Mouse (Mus musculus) stomach, embryonic 15.5 days (tissue): ENCODE data around the gene 2810021J22Rik. TPM values are rescaled to one million over a fixed set of nuclear protein-coding genes. Genes with fewer than 3 reads are reported as not detected.

Experiments
- ATAC-seq: fragments of 200-750 bp; cut with Nextera tagmentation; 2 replicates; pipeline ENCODE4 v1.8.0; 2017; ENCODE audit warnings: low read depth, moderate number of reproducible peaks, moderate TSS enrichment; ENCODE audit not compliant: insufficient read depth, low FRiP score
- H3K27ac ChIP-seq: fragments of 300-500 bp; sonication (generic); 2 replicates; pipeline ENCODE4 v1.5.1; 2015; ENCODE audit warnings: mild to moderate bottlenecking, inconsistent platforms
- H3K27me3 ChIP-seq: fragments of 300-500 bp; sonication (generic); replicated peaks from 2 replicates; pipeline ENCODE4 v1.6.1; 2015; ENCODE audit warnings: inconsistent platforms
- H3K36me3 ChIP-seq: fragments of 300-500 bp; sonication (generic); 2 replicates; pipeline ENCODE4 v1.6.1; 2015; ENCODE audit warnings: inconsistent platforms
- H3K4me1 ChIP-seq: fragments of 300-500 bp; sonication (generic); 2 replicates; pipeline ENCODE4 v1.6.1; 2015; ENCODE audit warnings: inconsistent platforms
- H3K4me2 ChIP-seq: fragments of 300-500 bp; sonication (generic); 2 replicates; pipeline ENCODE4 v1.6.1; 2015; ENCODE audit warnings: mild to moderate bottlenecking, inconsistent platforms
- H3K4me3 ChIP-seq: fragments of 300-500 bp; sonication (generic); replicated peaks from 2 replicates; pipeline ENCODE4 v1.5.1; 2015; ENCODE audit warnings: inconsistent platforms
- H3K9ac ChIP-seq: fragments of 300-500 bp; sonication (generic); 2 replicates; pipeline ENCODE4 v1.6.1; 2015; ENCODE audit warnings: inconsistent platforms
- H3K9me3 ChIP-seq: fragments of 300-500 bp; sonication (generic); 2 replicates; pipeline ENCODE4 v1.6.1; 2016; ENCODE audit warnings: inconsistent platforms
- WGBS: fragments of 180-500 bp; shearing (Covaris S2); methylation state at CpG from one replicate; pipeline ENCODE4 v1.1.7; 2015; 5-methylcytosine and 5-hydroxymethylcytosine counted together
- polyA plus RNA-seq: library from polyadenylated mRNA; unstranded; fragments of >200 nt; fragmentation: Nextera tagmentation; extraction: Ambion mirVana; gene quantifications from 2 replicates; pipeline ENCODE4 v1.2.1, GENCODE M21; 2015

The 2810021J22Rik gene
- polyA plus RNA-seq, 1 experiment from 2014 or later, result 6.8 TPM

- Histone ChIP-seq H3K27me3 (no peaks in the 10 kb centered on the region), H3K4me1 (no peaks in the 10 kb centered on the region), H3K4me3 (no peak overlapping the region), H3K36me3 (peaks cover 24% of the 10 kb centered on the region), H3K9ac (no peak overlapping the region), H3K4me2 (no peak overlapping the region), H3K9me3 (no peaks in the 10 kb centered on the region), H3K27ac (no peak overlapping the region)
- 88% methylated on average over 10 of the region's 10 CpGs for WGBS
- no peak for ATAC-seq
Observed at GRCm38 (mm10) chr11:58890511-58890910, 23.5 kb downstream of the 2810021J22Rik start.

GRCm38 (mm10) chr11:58894456-58894855 is 27.4 kb downstream of the 2810021J22Rik start:
- Histone ChIP-seq H3K27me3 (no peaks in the 10 kb centered on the region), H3K36me3 (peaks cover 29% of the 10 kb centered on the region), H3K4me2 (no peak overlapping the region), H3K9ac (no peak overlapping the region), H3K27ac (no peak overlapping the region), H3K4me1 (no peaks in the 10 kb centered on the region), H3K9me3 (no peaks in the 10 kb centered on the region), H3K4me3 (no peak overlapping the region)
- ATAC-seq, result no peak
- WGBS, result 65% methylated on average over 6 of the region's 6 CpGs

DNA sequence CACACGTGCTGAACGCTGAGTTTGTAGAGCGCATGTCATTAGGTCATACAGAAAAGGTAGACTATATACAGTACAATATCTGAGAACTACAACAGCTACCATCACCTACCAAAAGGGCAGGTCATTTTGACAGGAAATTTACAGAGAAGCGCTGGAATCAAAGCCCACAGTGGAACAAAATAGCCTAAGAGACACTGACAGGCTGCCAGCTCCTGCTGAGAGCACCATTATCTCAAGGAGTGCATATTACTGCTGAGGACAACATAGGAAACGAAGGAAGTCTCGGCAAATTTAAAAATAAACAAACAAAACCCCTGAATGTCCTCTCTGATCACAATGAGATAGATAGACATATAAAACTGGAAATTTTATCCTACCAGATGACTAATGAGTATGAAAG is 30.5 kb downstream of the 2810021J22Rik start:
- Histone ChIP-seq H3K36me3 (peaks cover 11% of the 10 kb centered on the region), H3K27me3 (no peaks in the 10 kb centered on the region), H3K27ac (no peak overlapping the region), H3K4me1 (no peaks in the 10 kb centered on the region), H3K4me3 (no peak overlapping the region), H3K4me2 (no peak overlapping the region), H3K9ac (no peak overlapping the region), H3K9me3 (no peaks in the 10 kb centered on the region)
- 76% methylated on average over 6 of the region's 6 CpGs for WGBS
- no peak for ATAC-seq

DNA sequence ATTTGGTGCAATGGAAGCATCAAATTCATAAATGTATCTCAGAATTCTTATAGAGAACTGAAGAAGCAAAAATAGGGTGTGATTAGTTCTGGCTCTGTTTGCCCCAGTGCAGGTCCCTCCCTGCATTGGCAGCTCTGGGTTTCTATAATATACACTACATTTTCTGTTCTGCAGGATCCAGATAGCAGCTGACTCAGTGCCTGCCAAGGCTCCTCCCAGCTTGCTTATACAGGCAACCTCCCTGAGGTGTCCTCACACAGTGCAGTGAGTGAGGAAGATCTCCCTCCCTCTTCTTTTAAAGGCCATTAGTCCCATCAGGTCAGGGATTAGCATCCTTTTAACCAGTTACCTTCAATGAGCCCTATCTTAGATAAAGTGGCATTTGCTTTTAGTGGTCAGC is 34.1 kb downstream of the 2810021J22Rik start:
- Histone ChIP-seq H3K9ac (no peak overlapping the region), H3K4me3 (no peak overlapping the region), H3K9me3 (no peaks in the 10 kb centered on the region), H3K27me3 (no peaks in the 10 kb centered on the region), H3K27ac (no peak overlapping the region), H3K4me2 (no peak overlapping the region), H3K36me3 (peaks cover 7% of the 10 kb centered on the region), H3K4me1 (peaks cover 7% of the 10 kb centered on the region; the same call in 1 of the 2 replicates)
- ATAC-seq, result no peak

- Histone ChIP-seq H3K4me2 (peak within 1 kb of the TSS; percentile 82), H3K27me3 (no peaks in the 10 kb centered on the region), H3K4me3 (peak within 1 kb of the TSS; percentile 80), H3K36me3 (peaks cover 3% of the 10 kb centered on the region; the same call in 1 of the 2 replicates), H3K4me1 (peaks cover 7% of the 10 kb centered on the region; the same call in 1 of the 2 replicates), H3K9ac (peak within 1 kb of the TSS; percentile 87), H3K27ac (peak within 1 kb of the TSS; percentile 88), H3K9me3 (no peaks in the 10 kb centered on the region)
- peak; percentile 97 for ATAC-seq
- WGBS, result under 1% methylated on average over 40 of the region's 40 CpGs
Observed at GRCm38 (mm10) chr11:58903511-58904409, 36.7 kb downstream of the 2810021J22Rik start, which contains the start of gene Zfp39. Gene Zfp39 (minus strand): TSS chr11:58904225.

DNA sequence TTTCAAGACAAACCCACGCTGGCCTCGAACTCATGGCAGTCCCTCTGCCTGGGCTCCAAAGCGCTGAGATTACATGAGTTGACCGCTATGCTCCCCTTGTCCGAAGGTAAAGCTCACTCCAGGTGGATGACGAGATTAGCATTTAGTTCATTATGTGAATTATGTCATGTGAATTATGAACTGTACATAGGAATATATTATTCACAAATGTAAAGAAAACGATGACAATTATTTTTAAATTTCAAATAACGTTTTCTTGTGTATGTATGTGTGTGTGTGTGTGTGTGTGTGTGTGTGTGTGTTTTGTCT is 37.3 kb downstream of the 2810021J22Rik start:
- Histone ChIP-seq H3K4me2 (peak overlapping the region; percentile 82), H3K9me3 (no peaks in the 10 kb centered on the region), H3K9ac (peak overlapping the region; percentile 42; the same call in 1 of the 2 replicates), H3K27ac (peak overlapping the region; percentile 88; the same call in 1 of the 2 replicates), H3K36me3 (peaks cover 3% of the 10 kb centered on the region; the same call in 1 of the 2 replicates), H3K4me3 (peak overlapping the region; percentile 80), H3K27me3 (no peaks in the 10 kb centered on the region), H3K4me1 (peaks cover 7% of the 10 kb centered on the region; the same call in 1 of the 2 replicates)
- ATAC-seq, result no peak
- WGBS, result 2% methylated on average over 8 of the region's 8 CpGs

DNA sequence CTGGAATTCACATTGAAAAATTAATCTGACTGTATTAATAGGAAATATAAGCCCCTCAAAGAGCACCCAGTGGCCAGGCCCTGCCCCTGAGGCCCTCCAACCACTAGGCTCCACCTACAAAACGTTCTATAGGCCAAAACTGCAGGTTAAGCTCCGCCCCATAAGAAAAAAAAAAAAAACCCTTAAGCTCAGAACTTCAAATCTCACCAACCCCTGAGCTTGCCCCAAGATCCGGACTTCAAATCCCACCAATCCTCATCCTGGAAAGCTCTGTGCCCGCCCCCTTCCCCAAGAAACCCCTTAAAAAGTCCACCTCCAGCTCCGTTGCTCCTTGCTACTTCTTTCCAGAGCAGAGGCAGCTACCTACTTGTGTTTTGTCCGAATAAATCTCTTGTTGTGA is 37.8 kb downstream of the 2810021J22Rik start:
- ATAC-seq, result no peak
- no peak overlapping the region for H3K9ac ChIP-seq
- 45% methylated on average over 6 of the region's 6 CpGs for WGBS
- H3K4me2 ChIP-seq, result peak overlapping the region; percentile 82; the same call in 1 of the 2 replicates
- H3K27me3 ChIP-seq, result no peaks in the 10 kb centered on the region
- H3K27ac ChIP-seq, result no peak overlapping the region
- no peaks in the 10 kb centered on the region for H3K9me3 ChIP-seq
- peaks cover 7% of the 10 kb centered on the region; the same call in 1 of the 2 replicates for H3K4me1 ChIP-seq
- peak overlapping the region; percentile 80; the same call in 1 of the 2 replicates for H3K4me3 ChIP-seq
- H3K36me3 ChIP-seq, result peaks cover 3% of the 10 kb centered on the region; the same call in 1 of the 2 replicates

- peak; percentile 45; the same call in 1 of the 2 replicates for ATAC-seq
- 62% methylated on average over 1 of the region's 1 CpGs for WGBS
- no peak overlapping the region for H3K4me3 ChIP-seq
- H3K27me3 ChIP-seq, result no peaks in the 10 kb centered on the region
- no peak overlapping the region for H3K27ac ChIP-seq
- peaks cover 7% of the 10 kb centered on the region; the same call in 1 of the 2 replicates for H3K4me1 ChIP-seq
- no peaks in the 10 kb centered on the region for H3K36me3 ChIP-seq
- H3K9me3 ChIP-seq, result no peaks in the 10 kb centered on the region
- peak overlapping the region; percentile 74; the same call in 1 of the 2 replicates for H3K4me2 ChIP-seq
- no peak overlapping the region for H3K9ac ChIP-seq
Observed at GRCm38 (mm10) chr11:58913776-58914175, 46.8 kb downstream of the 2810021J22Rik start.

DNA sequence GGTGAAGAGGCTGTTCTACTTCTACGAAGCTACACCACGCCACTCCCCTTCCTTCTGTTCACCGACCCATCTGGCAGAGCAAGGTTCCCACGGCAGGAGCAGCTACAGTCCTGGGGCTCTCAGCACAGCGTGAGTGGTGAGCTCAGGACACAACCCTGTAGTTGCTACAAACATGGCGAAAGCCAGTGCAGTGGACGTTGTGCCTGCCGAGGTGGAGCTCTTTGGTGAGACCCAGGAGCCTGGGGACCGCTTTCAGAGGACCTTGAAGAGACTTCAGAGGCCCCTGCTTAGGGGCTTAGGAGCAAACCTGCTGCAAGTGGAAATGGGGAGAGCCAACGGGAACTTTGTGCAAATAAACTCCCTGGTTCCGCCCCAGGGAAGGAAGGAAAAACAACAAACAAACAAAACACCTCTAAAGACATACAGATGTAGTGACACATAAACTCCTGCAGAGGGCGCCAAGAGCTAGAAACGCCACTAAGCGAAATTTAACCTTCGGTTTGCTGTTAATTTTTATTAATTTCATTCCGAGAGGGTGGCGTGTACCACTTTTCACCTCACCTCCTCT is 47.5 kb downstream of the 2810021J22Rik start:
- ATAC-seq, result 0 out of 2 replicates have a peak, but pooled peaks have one; percentile 12

GRCm38 (mm10) chr11:58916879-58917744 is 50.1 kb downstream of the 2810021J22Rik start:
- H3K36me3 ChIP-seq, result no peaks in the 10 kb centered on the region
- no peak overlapping the region for H3K4me2 ChIP-seq
- H3K27ac ChIP-seq, result no peak overlapping the region
- no peaks in the 10 kb centered on the region for H3K27me3 ChIP-seq
- H3K9me3 ChIP-seq, result no peaks in the 10 kb centered on the region
- H3K9ac ChIP-seq, result no peak overlapping the region
- H3K4me1 ChIP-seq, result peaks cover 7% of the 10 kb centered on the region; the same call in 1 of the 2 replicates
- WGBS, result 51% methylated on average over 14 of the region's 14 CpGs
- H3K4me3 ChIP-seq, result no peak overlapping the region
- ATAC-seq, result no peak; the same call in 1 of the 2 replicates

More for the DNA sequence above, 47.5 kb downstream of the 2810021J22Rik start:
- no peaks in the 10 kb centered on the region for H3K9me3 ChIP-seq
- H3K4me3 ChIP-seq, result peak overlapping the region; percentile 36
- peaks cover 7% of the 10 kb centered on the region; the same call in 1 of the 2 replicates for H3K4me1 ChIP-seq
- peak overlapping the region; percentile 22 for H3K9ac ChIP-seq
- H3K27me3 ChIP-seq, result no peaks in the 10 kb centered on the region
- H3K4me2 ChIP-seq, result peak overlapping the region; percentile 74
- 11% methylated on average over 17 of the region's 17 CpGs for WGBS
- H3K27ac ChIP-seq, result 0 out of 2 replicates have a peak overlapping the region, but pooled peaks have one; percentile 21
- no peaks in the 10 kb centered on the region for H3K36me3 ChIP-seq

DNA sequence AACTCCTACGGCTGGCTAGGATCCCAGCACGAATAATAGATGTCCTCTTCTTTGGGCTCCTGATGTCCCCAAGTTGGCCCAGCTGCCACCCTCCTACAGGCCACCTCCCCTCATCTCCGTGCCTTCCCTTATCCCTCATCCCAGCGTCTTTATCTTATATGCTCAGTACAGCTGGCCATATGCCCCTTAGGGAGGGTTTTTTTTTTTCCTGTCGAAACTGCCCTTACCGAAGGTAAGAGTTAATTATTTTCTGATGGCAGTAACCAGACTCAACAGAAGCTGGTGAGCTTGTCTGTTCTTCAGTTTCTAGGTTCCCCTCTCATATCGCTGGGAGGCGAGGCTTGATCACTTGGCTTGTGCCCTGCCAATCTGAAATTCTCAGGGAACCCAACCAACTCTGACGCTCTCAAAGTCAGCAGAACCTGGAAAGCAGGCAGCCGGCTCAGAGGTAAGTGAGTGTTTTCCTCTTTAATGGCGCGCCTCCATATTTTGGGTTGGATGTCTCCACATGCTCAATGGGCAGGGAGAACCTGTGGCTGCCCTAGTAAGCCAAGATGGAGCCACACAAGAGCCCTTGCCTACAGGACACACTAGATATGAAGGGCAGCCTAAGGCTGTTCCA is 50.8 kb downstream of the 2810021J22Rik start, which contains the start of gene Btnl10:
TSS of gene Btnl10 (plus strand) at position 164 of the 622 bp plus-strand sequence.
- no peaks in the 10 kb centered on the region for H3K9me3 ChIP-seq
- peak; percentile 70; the same call in 1 of the 2 replicates for ATAC-seq
- no peak within 1 kb of the TSS for H3K4me3 ChIP-seq
- no peak within 1 kb of the TSS for H3K4me2 ChIP-seq
- no peak within 1 kb of the TSS for H3K27ac ChIP-seq
- H3K9ac ChIP-seq, result no peak within 1 kb of the TSS
- no peaks in the 10 kb centered on the region for H3K27me3 ChIP-seq
- H3K36me3 ChIP-seq, result no peaks in the 10 kb centered on the region
- 80% methylated on average over 12 of the region's 12 CpGs for WGBS
- H3K4me1 ChIP-seq, result peaks cover 7% of the 10 kb centered on the region; the same call in 1 of the 2 replicates
